Mouse (Mus musculus): ENCODE results near the gene Snx33.
A peak's percentile ranks its signal among the peaks of the same experiment; 100 is the strongest.

Snx33 gene

GRCm38 (mm10) chr9:56890522-56891250 lies 37.5 kb downstream of the Snx33 start:
- DNase-seq (ENCODE audit: low read depth): no peak

GRCm38 (mm10) chr9:56889817-56890216 lies 38.4 kb downstream of the Snx33 start:
- DNase-seq (ENCODE audit: low read depth): no peak

GRCm38 (mm10) chr9:56887581-56887980 lies 40.6 kb downstream of the Snx33 start:
- DNase-seq (ENCODE audit: low read depth): no peak

- no peak for DNase-seq (ENCODE audit: low read depth)
Measured at GRCm38 (mm10) chr9:56886601-56887000, 41.6 kb downstream of the Snx33 start.

- DNase-seq (ENCODE audit: low read depth): no peak
Measured at GRCm38 (mm10) chr9:56886113-56886512, 42.1 kb downstream of the Snx33 start.

GRCm38 (mm10) chr9:56884328-56884727 lies 43.8 kb downstream of the Snx33 start:
- no peak for DNase-seq (ENCODE audit: low read depth)

GRCm38 (mm10) chr9:56883470-56883869 lies 44.7 kb downstream of the Snx33 start:
- DNase-seq (ENCODE audit: low read depth): no peak

- peak; percentile 77 for DNase-seq (ENCODE audit: low read depth)
Measured at GRCm38 (mm10) chr9:56882818-56883217, 45.4 kb downstream of the Snx33 start.

GRCm38 (mm10) chr9:56882283-56882682 lies 45.9 kb downstream of the Snx33 start:
- no peak for DNase-seq (ENCODE audit: low read depth)

- no peak for DNase-seq (ENCODE audit: low read depth)
Measured at GRCm38 (mm10) chr9:56881539-56882082, 46.6 kb downstream of the Snx33 start.

- peak; percentile 66 for DNase-seq (ENCODE audit: low read depth)
Measured at GRCm38 (mm10) chr9:56880790-56881189, 47.4 kb downstream of the Snx33 start.

- no peak for DNase-seq (ENCODE audit: low read depth)
Measured at GRCm38 (mm10) chr9:56877284-56877683, 50.9 kb downstream of the Snx33 start.

GRCm38 (mm10) chr9:56876784-56877183 lies 51.4 kb downstream of the Snx33 start:
- no peak for DNase-seq (ENCODE audit: low read depth)

GRCm38 (mm10) chr9:56873097-56873496 lies 55.1 kb downstream of the Snx33 start:
- peak; percentile 78 for DNase-seq (ENCODE audit: low read depth)

- no peak for DNase-seq (ENCODE audit: low read depth)
Measured at GRCm38 (mm10) chr9:56872105-56872903, 55.9 kb downstream of the Snx33 start.

GRCm38 (mm10) chr9:56871191-56871590 lies 57.0 kb downstream of the Snx33 start:
- peak; percentile 62 for DNase-seq (ENCODE audit: low read depth)

- peak; percentile 71 for DNase-seq (ENCODE audit: low read depth)
Measured at GRCm38 (mm10) chr9:56870778-56871177, 57.4 kb downstream of the Snx33 start.

- peak; percentile 67 for DNase-seq (ENCODE audit: low read depth)
Measured at GRCm38 (mm10) chr9:56869552-56869951, 58.6 kb downstream of the Snx33 start.

- DNase-seq (ENCODE audit: low read depth): no peak
Measured at GRCm38 (mm10) chr9:56868292-56868691, 59.9 kb downstream of the Snx33 start.
